Mouse (Mus musculus) stomach, postnatal 0 days (tissue): ENCODE data around the gene Csrp1. TPM values are rescaled to one million over a fixed set of nuclear protein-coding genes. Genes with fewer than 3 reads are reported as not detected.

Experiments used
- ATAC-seq: fragments of 200-750 bp; cut with Nextera tagmentation; 2 replicates; pipeline ENCODE4 v1.8.0; 2017; ENCODE audit not compliant: low FRiP score, low TSS enrichment
- DNase-seq: peaks from one replicate; pipeline ENCODE4 v3.0.0-alpha.2; 2016; ENCODE audit warnings: low spot score
- H3K27ac ChIP-seq: fragments of 300-500 bp; sonication (generic); replicated peaks from 2 replicates; pipeline ENCODE4 v1.5.1; 2014; ENCODE audit warnings: mild to moderate bottlenecking, control low read depth
- H3K27me3 ChIP-seq: fragments of 300-500 bp; sonication (generic); 2 replicates; pipeline ENCODE4 v1.6.1; 2014; ENCODE audit warnings: low read length; ENCODE audit not compliant: control insufficient read depth, insufficient read depth
- H3K36me3 ChIP-seq: fragments of 300-500 bp; sonication (generic); 2 replicates; pipeline ENCODE4 v1.6.1; 2014; ENCODE audit warnings: low read length, mixed read lengths; ENCODE audit not compliant: control insufficient read depth, insufficient read depth
- H3K4me1 ChIP-seq: fragments of 300-500 bp; sonication (generic); replicated peaks from 2 replicates; pipeline ENCODE4 v1.6.1; 2014; ENCODE audit warnings: antibody characterized with exemption; ENCODE audit not compliant: control insufficient read depth, insufficient read depth
- H3K4me2 ChIP-seq: fragments of 300-500 bp; sonication (generic); replicated peaks from 2 replicates; pipeline ENCODE4 v1.6.1; 2014; ENCODE audit warnings: low read depth, mild to moderate bottlenecking, control low read depth, moderate library complexity
- H3K4me3 ChIP-seq: fragments of 300-500 bp; sonication (generic); 2 replicates; pipeline ENCODE4 v1.5.1; 2014; ENCODE audit warnings: low read depth, low read length, control low read depth
- H3K9ac ChIP-seq: fragments of 300-500 bp; sonication (generic); 2 replicates; pipeline ENCODE4 v1.6.1; 2014; ENCODE audit warnings: mild to moderate bottlenecking, low read length, control low read depth, mixed read lengths
- H3K9me3 ChIP-seq: fragments of 300-500 bp; sonication (generic); 2 replicates; pipeline ENCODE4 v1.6.1; 2016; ENCODE audit warnings: low read length; ENCODE audit not compliant: control insufficient read depth
- CTCF ChIP-seq: IDR thresholded peaks from 2 replicates; pipeline ENCODE4 v1.5.1; 2016; ENCODE audit warnings: antibody characterized with exemption, low read depth, mild to moderate bottlenecking, moderate library complexity
- EP300 ChIP-seq: optimal IDR thresholded peaks from 2 replicates; pipeline ENCODE3; 2016; ENCODE audit warnings: antibody characterized with exemption
- WGBS: fragments of 180-500 bp; shearing (Covaris S2); extraction: QIAGEN DNeasy Blood & Tissue Kit; methylation state at CpG from one replicate; pipeline ENCODE4 v1.1.7; 2014; 5-methylcytosine and 5-hydroxymethylcytosine counted together
- polyA plus RNA-seq: library from polyadenylated mRNA; unstranded; fragments of >200 nt; fragmentation: Nextera tagmentation; extraction: Ambion mirVana; gene quantifications from 2 replicates; pipeline ENCODE4 v1.2.1, GENCODE M21; 2015

Gene Csrp1
- polyA plus RNA-seq, 1 experiment from 2014 or later, result 496 TPM

DNA sequence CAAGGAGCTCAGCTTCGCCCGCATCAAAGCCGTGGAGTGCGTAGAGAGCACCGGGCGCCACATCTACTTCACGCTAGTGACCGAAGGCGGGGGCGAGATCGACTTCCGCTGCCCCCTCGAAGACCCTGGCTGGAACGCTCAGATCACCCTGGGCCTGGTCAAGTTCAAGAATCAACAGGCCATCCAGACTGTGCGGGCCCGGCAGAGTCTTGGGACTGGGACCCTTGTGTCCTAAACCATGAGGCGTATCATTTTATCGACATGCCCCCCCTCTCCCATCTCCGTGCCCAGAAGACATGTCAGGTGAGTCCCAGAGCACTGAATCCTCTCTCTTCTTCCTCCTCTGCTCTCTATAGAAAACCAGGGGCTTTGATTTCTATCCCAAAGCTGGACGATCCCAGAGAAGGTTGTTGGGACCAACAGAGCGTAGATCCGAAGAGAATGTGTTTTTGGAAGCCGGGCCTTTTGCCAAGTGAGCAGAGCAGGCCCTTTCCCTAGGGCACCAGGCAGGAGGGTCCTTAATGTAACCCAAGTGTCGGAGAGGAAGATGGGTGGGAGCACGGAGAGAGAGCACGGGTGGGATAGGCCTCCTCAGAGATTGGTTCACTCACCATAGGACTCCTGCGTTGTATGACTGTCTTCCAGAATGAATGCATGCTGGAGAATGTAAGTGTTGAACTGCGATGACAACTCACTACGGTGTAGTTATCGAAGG is 46.9 kb downstream of the Csrp1 start:
- Histone ChIP-seq H3K27me3 (no peaks in the 10 kb centered on the region), H3K4me3 (peak overlapping the region; percentile 72), H3K36me3 (peaks cover 6% of the 10 kb centered on the region; the same call in 1 of the 2 replicates), H3K27ac (peak overlapping the region; percentile 95), H3K9ac (peak overlapping the region; percentile 91), H3K4me2 (peak overlapping the region; percentile 78), H3K9me3 (no peaks in the 10 kb centered on the region), H3K4me1 (peaks cover 7% of the 10 kb centered on the region)
- 9% methylated on average over 30 of the region's 30 CpGs for WGBS
- DNase-seq (no peak), ATAC-seq (no peak; the same call in 1 of the 2 replicates)
- TF ChIP-seq EP300, result no peak
- no peak for TF ChIP-seq CTCF

DNA sequence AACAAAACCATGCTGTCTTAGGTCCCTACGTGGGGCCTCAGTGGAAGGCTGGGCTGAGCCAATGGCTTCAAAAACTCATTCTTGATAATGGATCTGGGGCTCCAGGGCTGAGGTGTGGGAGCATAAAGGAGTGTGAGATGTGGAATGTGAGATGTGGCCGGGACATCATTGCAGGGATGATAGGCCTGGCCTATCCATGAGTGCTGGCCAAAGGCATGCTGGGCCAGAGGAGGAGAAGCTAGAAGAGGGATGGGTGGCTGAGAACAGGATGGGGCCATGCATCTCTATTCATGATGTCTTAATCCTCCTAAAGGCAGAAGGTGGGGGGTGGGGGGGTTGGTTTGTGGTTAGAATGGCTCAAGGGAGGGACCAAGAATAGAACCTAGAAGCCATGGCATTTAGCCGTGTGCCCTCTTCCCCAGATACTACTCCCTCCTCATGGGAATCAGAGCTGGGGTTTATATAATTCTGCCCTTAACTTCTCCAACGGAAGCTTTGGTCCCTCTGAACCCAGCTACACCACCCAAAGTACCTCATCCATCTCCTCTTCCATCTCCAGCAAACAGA is 47.5 kb downstream of the Csrp1 start:
- H3K36me3 ChIP-seq, result peaks cover 6% of the 10 kb centered on the region; the same call in 1 of the 2 replicates
- TF ChIP-seq EP300, result no peak
- TF ChIP-seq CTCF, result no peak
- 36% methylated on average over 4 of the region's 4 CpGs for WGBS
- H3K9me3 ChIP-seq, result no peaks in the 10 kb centered on the region
- no peak for ATAC-seq
- H3K4me1 ChIP-seq, result peaks cover 7% of the 10 kb centered on the region
- DNase-seq, result no peak
- peak overlapping the region; percentile 78 for H3K4me2 ChIP-seq
- peak overlapping the region; percentile 95 for H3K27ac ChIP-seq
- H3K4me3 ChIP-seq, result peak overlapping the region; percentile 72
- peak overlapping the region; percentile 91 for H3K9ac ChIP-seq
- no peaks in the 10 kb centered on the region for H3K27me3 ChIP-seq

GRCm38 (mm10) chr1:135768400-135768799 is 48.5 kb downstream of the Csrp1 start:
- no peak for DNase-seq
- Histone ChIP-seq H3K27ac (no peak overlapping the region), H3K4me2 (peak overlapping the region; percentile 78), H3K36me3 (peaks cover 6% of the 10 kb centered on the region; the same call in 1 of the 2 replicates), H3K27me3 (no peaks in the 10 kb centered on the region), H3K9ac (peak overlapping the region; percentile 18; the same call in 1 of the 2 replicates), H3K4me3 (peak overlapping the region; percentile 72), H3K9me3 (no peaks in the 10 kb centered on the region), H3K4me1 (peaks cover 7% of the 10 kb centered on the region)
- ATAC-seq, result no peak
- WGBS, result 78% methylated on average over 2 of the region's 2 CpGs
- TF ChIP-seq CTCF (no peak), EP300 (no peak)

DNA sequence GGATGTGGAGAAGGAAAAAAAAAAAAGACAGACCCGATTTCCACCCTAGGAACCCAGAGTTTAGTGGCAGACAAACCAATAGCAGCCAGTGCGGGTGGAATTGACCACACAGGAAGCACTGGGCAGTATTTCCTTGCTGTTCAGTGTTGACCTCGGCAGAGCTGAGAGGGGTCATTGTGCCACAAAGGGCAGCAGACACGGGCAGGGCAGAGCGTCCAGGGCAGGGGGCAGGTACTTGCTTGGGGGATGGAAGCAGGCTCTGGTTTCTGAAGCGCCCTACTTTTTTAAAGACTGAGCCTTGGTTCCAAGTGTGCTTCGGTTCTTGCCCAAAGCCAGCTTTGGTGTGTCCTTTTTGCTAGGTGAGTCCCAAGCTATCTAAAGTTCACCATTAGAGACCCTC is 50.4 kb downstream of the Csrp1 start:
- ATAC-seq (no peak), DNase-seq (no peak)
- TF ChIP-seq CTCF, result no peak
- no peak for TF ChIP-seq EP300
- no peak overlapping the region for H3K4me3 ChIP-seq
- peaks cover 6% of the 10 kb centered on the region; the same call in 1 of the 2 replicates for H3K36me3 ChIP-seq
- H3K4me1 ChIP-seq, result peaks cover 5% of the 10 kb centered on the region
- peak overlapping the region; percentile 87 for H3K27ac ChIP-seq
- no peaks in the 10 kb centered on the region for H3K27me3 ChIP-seq
- no peak overlapping the region; the same call in 1 of the 2 replicates for H3K9ac ChIP-seq
- WGBS, result 62% methylated on average over 7 of the region's 7 CpGs
- peak overlapping the region; percentile 32; the same call in 1 of the 2 replicates for H3K4me2 ChIP-seq
- no peaks in the 10 kb centered on the region for H3K9me3 ChIP-seq

- H3K9ac ChIP-seq, result peak overlapping the region; percentile 48; the same call in 1 of the 2 replicates
- H3K9me3 ChIP-seq, result no peaks in the 10 kb centered on the region
- ATAC-seq (peak; percentile 72), DNase-seq (peak; percentile 67)
- 31% methylated on average over 12 of the region's 12 CpGs for WGBS
- no peak for TF ChIP-seq CTCF
- no peak for TF ChIP-seq EP300
- peaks cover 6% of the 10 kb centered on the region; the same call in 1 of the 2 replicates for H3K36me3 ChIP-seq
- peak overlapping the region; percentile 32 for H3K4me2 ChIP-seq
- peaks cover 2% of the 10 kb centered on the region for H3K4me1 ChIP-seq
- H3K27ac ChIP-seq, result peak overlapping the region; percentile 87
- no peak overlapping the region for H3K4me3 ChIP-seq
- H3K27me3 ChIP-seq, result no peaks in the 10 kb centered on the region
These were observed 51.2 kb downstream of the Csrp1 start for GRCm38 (mm10) chr1:135770896-135771572.
